Mouse (Mus musculus): Measurements from ENCODE around the gene Slc17a7. TPM values are rescaled to one million over a fixed set of nuclear protein-coding genes. Genes with fewer than 3 reads are reported as not detected.

Slc17a7 gene
- polyA plus RNA-seq, 1 experiment from 2014 or later, result 0.62 TPM

- no peak overlapping the region for H3K4me3 ChIP-seq (replicated peaks; ENCODE audit: low read depth, low read length)
- H3K36me3 ChIP-seq (ENCODE audit: control insufficient read depth, insufficient read depth, low read length), result no peaks in the 10 kb centered on the region
- no peak overlapping the region for H3K9ac ChIP-seq (replicated peaks; ENCODE audit: low read length)
- 26% methylated on average over 8 of the region's 8 CpGs for WGBS
- no peaks in the 10 kb centered on the region for H3K27me3 ChIP-seq (ENCODE audit: control insufficient read depth, insufficient read depth, low read length)
- H3K9me3 ChIP-seq (ENCODE audit: control insufficient read depth, low read length), result no peaks in the 10 kb centered on the region
- no peak for DNase-seq
- ATAC-seq (ENCODE audit: low FRiP score, low TSS enrichment), result no peak
- H3K4me1 ChIP-seq (ENCODE audit: control insufficient read depth, insufficient read depth, low read length), result no peaks in the 10 kb centered on the region
- H3K4me2 ChIP-seq (ENCODE audit: low read length), result no peak overlapping the region
- no peak overlapping the region for H3K27ac ChIP-seq (replicated peaks; ENCODE audit: low read depth, low read length)
These were observed 28.1 kb downstream of the Slc17a7 start for GRCm38 (mm10) chr7:45191803-45192363.

- H3K9ac ChIP-seq (replicated peaks; ENCODE audit: low read length), result no peak overlapping the region
- 83% methylated on average over 7 of the region's 7 CpGs for WGBS
- H3K27me3 ChIP-seq (ENCODE audit: control insufficient read depth, insufficient read depth, low read length), result no peaks in the 10 kb centered on the region
- no peak overlapping the region for H3K4me3 ChIP-seq (replicated peaks; ENCODE audit: low read depth, low read length)
- no peak overlapping the region for H3K27ac ChIP-seq (replicated peaks; ENCODE audit: low read depth, low read length)
- H3K9me3 ChIP-seq (ENCODE audit: control insufficient read depth, low read length), result no peaks in the 10 kb centered on the region
- no peaks in the 10 kb centered on the region for H3K4me1 ChIP-seq (ENCODE audit: control insufficient read depth, insufficient read depth, low read length)
- ATAC-seq (ENCODE audit: low FRiP score, low TSS enrichment) (no peak), DNase-seq (no peak)
- H3K36me3 ChIP-seq (ENCODE audit: control insufficient read depth, insufficient read depth, low read length), result no peaks in the 10 kb centered on the region
- H3K4me2 ChIP-seq (ENCODE audit: low read length), result no peak overlapping the region
These were observed 29.0 kb downstream of the Slc17a7 start for GRCm38 (mm10) chr7:45192585-45193310.

- no peak overlapping the region for H3K4me2 ChIP-seq (ENCODE audit: low read length)
- H3K27me3 ChIP-seq (ENCODE audit: control insufficient read depth, insufficient read depth, low read length), result no peaks in the 10 kb centered on the region
- no peak overlapping the region for H3K9ac ChIP-seq (replicated peaks; ENCODE audit: low read length)
- ATAC-seq (ENCODE audit: low FRiP score, low TSS enrichment) (no peak), DNase-seq (no peak)
- no peaks in the 10 kb centered on the region for H3K9me3 ChIP-seq (ENCODE audit: control insufficient read depth, low read length)
- WGBS, result 61% methylated on average over 5 of the region's 5 CpGs
- H3K4me1 ChIP-seq (ENCODE audit: control insufficient read depth, insufficient read depth, low read length), result no peaks in the 10 kb centered on the region
- H3K36me3 ChIP-seq (ENCODE audit: control insufficient read depth, insufficient read depth, low read length), result no peaks in the 10 kb centered on the region
- H3K27ac ChIP-seq (replicated peaks; ENCODE audit: low read depth, low read length), result no peak overlapping the region
- H3K4me3 ChIP-seq (replicated peaks; ENCODE audit: low read depth, low read length), result no peak overlapping the region
These were observed 29.7 kb downstream of the Slc17a7 start for GRCm38 (mm10) chr7:45193406-45193805.

- H3K9me3 ChIP-seq (ENCODE audit: control insufficient read depth, low read length), result no peaks in the 10 kb centered on the region
- ATAC-seq (ENCODE audit: low FRiP score, low TSS enrichment), result no peak
- H3K4me1 ChIP-seq (ENCODE audit: control insufficient read depth, insufficient read depth, low read length), result no peaks in the 10 kb centered on the region
- no peak overlapping the region for H3K4me2 ChIP-seq (ENCODE audit: low read length)
- H3K9ac ChIP-seq (replicated peaks; ENCODE audit: low read length), result no peak overlapping the region
- no peak for DNase-seq
- no peaks in the 10 kb centered on the region for H3K27me3 ChIP-seq (ENCODE audit: control insufficient read depth, insufficient read depth, low read length)
- no peaks in the 10 kb centered on the region for H3K36me3 ChIP-seq (ENCODE audit: control insufficient read depth, insufficient read depth, low read length)
- H3K4me3 ChIP-seq (replicated peaks; ENCODE audit: low read depth, low read length), result no peak overlapping the region
- no peak overlapping the region for H3K27ac ChIP-seq (replicated peaks; ENCODE audit: low read depth, low read length)
- 67% methylated on average over 17 of the region's 17 CpGs for WGBS
These were observed 30.4 kb downstream of the Slc17a7 start for GRCm38 (mm10) chr7:45193871-45194785.

- DNase-seq (no peak), ATAC-seq (ENCODE audit: low FRiP score, low TSS enrichment) (no peak)
- no peak overlapping the region for H3K4me3 ChIP-seq (replicated peaks; ENCODE audit: low read depth, low read length)
- H3K9me3 ChIP-seq (ENCODE audit: control insufficient read depth, low read length), result no peaks in the 10 kb centered on the region
- H3K36me3 ChIP-seq (ENCODE audit: control insufficient read depth, insufficient read depth, low read length), result no peaks in the 10 kb centered on the region
- no peak overlapping the region for H3K9ac ChIP-seq (replicated peaks; ENCODE audit: low read length)
- H3K27me3 ChIP-seq (ENCODE audit: control insufficient read depth, insufficient read depth, low read length), result no peaks in the 10 kb centered on the region
- H3K4me1 ChIP-seq (ENCODE audit: control insufficient read depth, insufficient read depth, low read length), result no peaks in the 10 kb centered on the region
- no peak overlapping the region for H3K27ac ChIP-seq (replicated peaks; ENCODE audit: low read depth, low read length)
- H3K4me2 ChIP-seq (ENCODE audit: low read length), result no peak overlapping the region
- 52% methylated on average over 13 of the region's 13 CpGs for WGBS
These were observed 31.8 kb downstream of the Slc17a7 start for GRCm38 (mm10) chr7:45195341-45196175.

- WGBS, result 81% methylated on average over 4 of the region's 4 CpGs
- Histone ChIP-seq H3K4me1 (ENCODE audit: control insufficient read depth, insufficient read depth, low read length) (no peaks in the 10 kb centered on the region), H3K9me3 (ENCODE audit: control insufficient read depth, low read length) (no peaks in the 10 kb centered on the region), H3K4me3 (replicated peaks; ENCODE audit: low read depth, low read length) (no peak overlapping the region), H3K27ac (replicated peaks; ENCODE audit: low read depth, low read length) (no peak overlapping the region), H3K27me3 (ENCODE audit: control insufficient read depth, insufficient read depth, low read length) (no peaks in the 10 kb centered on the region), H3K36me3 (ENCODE audit: control insufficient read depth, insufficient read depth, low read length) (no peaks in the 10 kb centered on the region), H3K9ac (replicated peaks; ENCODE audit: low read length) (no peak overlapping the region), H3K4me2 (ENCODE audit: low read length) (no peak overlapping the region)
- no peak for DNase-seq
- ATAC-seq (ENCODE audit: low FRiP score, low TSS enrichment), result no peak
These were observed 32.4 kb downstream of the Slc17a7 start for GRCm38 (mm10) chr7:45196176-45196535.

- WGBS, result 62% methylated on average over 5 of the region's 5 CpGs
- Histone ChIP-seq H3K36me3 (ENCODE audit: control insufficient read depth, insufficient read depth, low read length) (no peaks in the 10 kb centered on the region), H3K9ac (replicated peaks; ENCODE audit: low read length) (no peak overlapping the region)
These were observed 33.2 kb downstream of the Slc17a7 start for GRCm38 (mm10) chr7:45196994-45197393.

GRCm38 (mm10) chr7:45198435-45198834 lies 34.7 kb downstream of the Slc17a7 start:
- no peak overlapping the region; the same call in 1 of the 2 replicates for H3K9ac ChIP-seq (replicated peaks; ENCODE audit: low read length)
- H3K4me3 ChIP-seq (replicated peaks; ENCODE audit: low read depth, low read length), result no peak overlapping the region
- no peak overlapping the region for H3K27ac ChIP-seq (replicated peaks; ENCODE audit: low read depth, low read length)
- H3K36me3 ChIP-seq (ENCODE audit: control insufficient read depth, insufficient read depth, low read length), result no peaks in the 10 kb centered on the region
- H3K4me1 ChIP-seq (ENCODE audit: control insufficient read depth, insufficient read depth, low read length), result no peaks in the 10 kb centered on the region
- no peaks in the 10 kb centered on the region for H3K9me3 ChIP-seq (ENCODE audit: control insufficient read depth, low read length)
- ATAC-seq (ENCODE audit: low FRiP score, low TSS enrichment) (peak; percentile 46; the same call in 1 of the 2 replicates), DNase-seq (peak; percentile 90)
- H3K4me2 ChIP-seq (ENCODE audit: low read length), result 0 out of 2 replicates have a peak overlapping the region, but pooled peaks have one; percentile 10
- WGBS, result 10% methylated on average over 5 of the region's 5 CpGs
- H3K27me3 ChIP-seq (ENCODE audit: control insufficient read depth, insufficient read depth, low read length), result no peaks in the 10 kb centered on the region

More at GRCm38 (mm10) chr7:45196994-45197393, 33.2 kb downstream of the Slc17a7 start:
- no peak for DNase-seq
- Histone ChIP-seq H3K27me3 (ENCODE audit: control insufficient read depth, insufficient read depth, low read length) (no peaks in the 10 kb centered on the region), H3K9me3 (ENCODE audit: control insufficient read depth, low read length) (no peaks in the 10 kb centered on the region), H3K4me3 (replicated peaks; ENCODE audit: low read depth, low read length) (no peak overlapping the region), H3K4me1 (ENCODE audit: control insufficient read depth, insufficient read depth, low read length) (no peaks in the 10 kb centered on the region), H3K4me2 (ENCODE audit: low read length) (no peak overlapping the region), H3K27ac (replicated peaks; ENCODE audit: low read depth, low read length) (no peak overlapping the region)
- ATAC-seq (ENCODE audit: low FRiP score, low TSS enrichment), result no peak
